Mouse (Mus musculus) CD4-positive helper T cell, adult 2 months (primary cell): ENCODE data around the gene Fgfr1op2.

Experiments
- DNase-seq: peaks from one replicate; pipeline ENCODE4 v3.0.0-alpha.2; 2012; ENCODE audit warnings: low read depth, missing footprints, low spot score

The Fgfr1op2 gene

GRCm38 (mm10) chr6:146602601-146603000 lies 25.6 kb downstream of the Fgfr1op2 start:
- no peak for DNase-seq

GRCm38 (mm10) chr6:146603651-146604050 lies 26.6 kb downstream of the Fgfr1op2 start:
- no peak for DNase-seq

DNA sequence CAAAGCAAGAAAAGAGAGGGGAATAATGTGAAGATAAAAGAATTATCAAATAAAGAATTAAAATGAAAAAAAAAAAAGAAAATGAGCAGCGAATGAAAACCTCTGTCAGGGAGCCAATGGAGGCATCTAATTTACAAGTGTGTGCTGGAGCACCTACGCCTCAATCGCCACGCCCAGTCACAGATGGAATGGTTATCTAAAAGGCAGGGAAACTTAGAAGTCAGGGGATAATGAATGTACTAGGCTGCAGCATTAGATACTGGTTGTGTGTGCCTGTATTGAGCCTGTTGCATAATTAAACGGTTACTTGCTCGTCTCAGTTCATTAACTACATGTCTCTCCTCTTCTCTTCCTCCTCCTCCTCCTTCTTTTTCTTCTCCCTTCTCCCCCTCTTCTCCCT lies 34.4 kb downstream of the Fgfr1op2 start:
- DNase-seq, result no peak

DNA sequence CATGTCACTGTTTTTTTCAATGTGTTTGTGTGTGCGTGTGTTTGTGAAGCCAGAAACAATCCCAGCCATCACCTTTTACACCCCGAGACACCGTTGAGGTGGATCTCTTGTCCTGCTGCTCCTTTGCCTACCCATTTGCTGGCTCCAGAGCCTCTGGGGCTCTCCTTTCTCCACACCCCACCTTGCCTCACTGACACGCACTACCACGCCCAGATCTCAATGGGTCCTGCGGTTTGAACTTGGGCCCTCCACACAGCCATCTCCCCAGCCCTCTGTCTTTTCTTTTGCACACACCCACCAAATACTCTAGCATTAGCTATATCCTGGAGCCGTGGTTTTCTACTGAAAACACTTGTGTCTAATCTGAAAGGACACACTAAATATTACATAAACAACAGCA lies 34.9 kb downstream of the Fgfr1op2 start:
- no peak for DNase-seq

- DNase-seq, result no peak
Observed at GRCm38 (mm10) chr6:146612736-146613135, 35.7 kb downstream of the Fgfr1op2 start.

DNA sequence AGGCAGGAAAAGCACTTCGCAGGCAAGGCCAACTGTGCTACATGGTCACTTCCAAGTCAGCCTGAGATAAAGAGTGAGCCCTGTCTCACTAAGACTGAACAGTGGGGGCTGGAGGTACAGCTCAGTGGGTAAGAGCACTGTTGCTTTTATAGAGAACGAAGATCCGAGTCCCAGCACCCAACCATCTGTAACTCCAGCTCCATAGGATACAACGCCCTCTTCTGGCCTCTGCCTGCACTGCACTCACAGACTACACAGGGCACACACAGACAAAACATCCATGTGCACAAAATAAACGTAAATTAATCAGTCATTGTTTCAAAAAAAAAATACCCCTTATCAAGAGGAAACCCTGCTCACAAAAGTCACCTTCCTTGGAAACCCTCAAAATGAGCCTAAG lies 36.9 kb downstream of the Fgfr1op2 start:
- DNase-seq, result no peak

GRCm38 (mm10) chr6:146614541-146614940 lies 37.5 kb downstream of the Fgfr1op2 start:
- DNase-seq, result no peak

DNA sequence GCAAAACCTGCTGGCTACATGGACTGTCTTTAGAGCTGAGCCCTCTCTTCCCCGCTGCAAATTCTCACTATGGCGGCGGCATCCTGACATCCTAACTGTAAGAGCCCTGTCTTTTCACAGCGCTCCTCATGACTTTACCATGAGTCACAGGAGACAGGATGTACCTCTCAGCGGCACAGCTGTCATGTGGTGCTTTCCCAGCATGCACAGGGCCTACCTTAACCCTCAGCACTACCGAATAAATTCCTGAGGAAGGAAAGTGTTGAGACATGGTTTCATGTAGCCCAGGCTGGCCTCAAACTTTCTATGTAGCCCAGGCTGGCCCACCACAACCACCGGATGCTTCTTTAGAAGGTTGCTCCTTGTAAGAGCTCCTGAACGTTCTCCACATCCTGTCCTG lies 38.9 kb downstream of the Fgfr1op2 start:
- DNase-seq, result no peak

GRCm38 (mm10) chr6:146616670-146617069 lies 39.7 kb downstream of the Fgfr1op2 start:
- DNase-seq, result no peak

GRCm38 (mm10) chr6:146628123-146628522 lies 51.1 kb downstream of the Fgfr1op2 start:
- DNase-seq, result no peak

DNA sequence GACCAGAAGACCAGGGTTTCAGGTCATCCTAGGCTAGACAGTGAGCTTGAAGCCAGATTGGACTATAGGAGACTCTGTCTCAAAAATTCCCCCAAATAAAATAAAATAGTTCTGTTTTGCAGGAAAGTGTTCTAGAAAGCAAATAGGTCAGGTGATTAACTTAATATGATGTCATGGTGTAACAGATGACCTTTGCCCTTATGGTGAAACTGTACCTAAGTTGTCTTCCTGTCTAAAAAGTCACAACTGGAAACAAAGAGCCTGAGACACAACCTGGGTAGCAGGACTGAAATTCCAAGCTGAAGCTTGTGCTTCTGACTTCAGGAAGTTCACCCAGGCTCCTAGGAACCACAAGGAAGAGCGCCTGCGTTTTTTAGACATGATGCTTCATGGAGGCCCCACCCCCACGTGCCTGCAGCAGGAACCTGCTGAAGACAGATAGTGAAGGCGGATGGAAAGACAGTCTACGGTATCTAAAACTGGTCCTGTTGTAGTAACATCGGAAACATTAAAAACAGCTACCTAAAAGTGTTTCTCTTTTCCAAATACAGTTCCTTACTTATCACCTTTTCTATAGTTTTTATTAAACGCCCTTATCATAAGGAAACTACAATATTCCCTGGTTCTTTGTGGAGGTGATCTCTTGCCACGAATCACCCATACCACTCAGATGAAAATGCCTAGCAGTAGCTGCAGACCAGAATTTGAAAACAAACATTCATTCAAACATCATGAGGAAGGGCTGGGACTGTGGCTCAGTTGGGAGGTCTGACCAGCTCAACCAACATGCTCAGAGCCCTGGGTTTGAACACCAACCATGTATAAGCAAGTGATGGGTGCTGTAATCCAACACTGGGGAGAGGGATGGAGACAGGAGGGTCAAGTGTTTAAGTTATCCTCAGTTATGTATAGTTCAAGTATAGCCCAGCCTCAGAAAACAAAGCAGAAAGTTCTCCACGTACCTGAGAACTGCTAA lies 53.1 kb downstream of the Fgfr1op2 start:
- no peak for DNase-seq

- no peak for DNase-seq
Observed at GRCm38 (mm10) chr6:146630961-146631360, 54.0 kb downstream of the Fgfr1op2 start.

- DNase-seq, result no peak
Observed at GRCm38 (mm10) chr6:146631847-146632246, 54.8 kb downstream of the Fgfr1op2 start.

- DNase-seq, result no peak
Observed at GRCm38 (mm10) chr6:146632403-146632802, 55.4 kb downstream of the Fgfr1op2 start.

GRCm38 (mm10) chr6:146633097-146633496 lies 56.1 kb downstream of the Fgfr1op2 start:
- DNase-seq, result no peak

DNA sequence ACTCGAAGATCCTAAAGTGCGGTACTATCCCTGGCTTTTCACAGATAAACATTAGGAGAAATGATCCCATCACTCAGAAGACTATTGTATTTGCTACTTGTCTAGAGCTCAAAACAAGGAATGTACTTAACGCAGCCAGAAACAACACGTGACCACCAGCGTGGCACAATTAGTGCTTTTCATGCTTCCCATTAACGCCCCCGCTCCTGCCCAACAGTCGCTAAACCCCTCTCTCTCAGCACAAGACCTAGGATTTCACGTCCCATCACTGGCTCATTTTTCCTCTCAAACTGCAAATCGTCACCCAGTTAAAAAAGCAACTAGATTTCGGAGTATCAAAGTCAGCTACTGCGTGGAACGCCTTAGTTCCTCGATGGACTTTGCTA lies 56.6 kb downstream of the Fgfr1op2 start:
- DNase-seq, result no peak

DNA sequence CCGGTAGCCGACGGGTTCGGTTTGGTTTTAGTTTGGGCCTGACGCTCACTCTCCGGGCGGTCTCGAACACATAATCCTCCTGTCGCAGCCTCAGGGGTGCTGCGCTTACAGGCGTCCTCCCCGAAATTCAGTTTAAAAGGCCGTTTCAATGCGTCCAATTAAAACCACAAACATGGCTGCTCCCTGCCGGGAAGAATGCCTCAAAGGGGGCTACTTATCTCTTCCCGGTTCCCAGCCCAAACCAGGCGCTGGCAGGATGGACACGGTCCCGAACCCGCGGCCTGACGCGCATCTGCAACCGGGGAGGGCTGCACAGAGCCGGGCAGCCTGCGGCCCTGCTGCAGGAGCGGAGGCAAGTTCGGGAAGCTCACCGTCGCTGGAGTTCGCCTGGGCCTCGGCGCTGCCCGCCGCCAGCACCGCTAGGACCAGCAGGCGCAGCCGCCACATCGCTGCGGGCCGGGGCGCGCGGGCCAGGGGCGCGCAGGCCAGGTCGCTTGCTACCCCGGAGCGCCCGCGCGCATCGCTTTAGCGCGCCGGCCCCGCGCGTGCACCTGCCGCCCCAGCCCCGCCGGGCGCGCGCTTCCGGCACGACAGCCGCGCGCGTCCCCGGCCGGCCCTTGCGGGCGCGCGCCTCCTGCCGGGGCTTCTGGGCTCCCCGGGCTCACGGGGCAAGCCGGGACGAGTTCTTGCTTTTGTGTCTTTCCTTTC lies 57.2 kb downstream of the Fgfr1op2 start:
- peak; percentile 90 for DNase-seq

DNA sequence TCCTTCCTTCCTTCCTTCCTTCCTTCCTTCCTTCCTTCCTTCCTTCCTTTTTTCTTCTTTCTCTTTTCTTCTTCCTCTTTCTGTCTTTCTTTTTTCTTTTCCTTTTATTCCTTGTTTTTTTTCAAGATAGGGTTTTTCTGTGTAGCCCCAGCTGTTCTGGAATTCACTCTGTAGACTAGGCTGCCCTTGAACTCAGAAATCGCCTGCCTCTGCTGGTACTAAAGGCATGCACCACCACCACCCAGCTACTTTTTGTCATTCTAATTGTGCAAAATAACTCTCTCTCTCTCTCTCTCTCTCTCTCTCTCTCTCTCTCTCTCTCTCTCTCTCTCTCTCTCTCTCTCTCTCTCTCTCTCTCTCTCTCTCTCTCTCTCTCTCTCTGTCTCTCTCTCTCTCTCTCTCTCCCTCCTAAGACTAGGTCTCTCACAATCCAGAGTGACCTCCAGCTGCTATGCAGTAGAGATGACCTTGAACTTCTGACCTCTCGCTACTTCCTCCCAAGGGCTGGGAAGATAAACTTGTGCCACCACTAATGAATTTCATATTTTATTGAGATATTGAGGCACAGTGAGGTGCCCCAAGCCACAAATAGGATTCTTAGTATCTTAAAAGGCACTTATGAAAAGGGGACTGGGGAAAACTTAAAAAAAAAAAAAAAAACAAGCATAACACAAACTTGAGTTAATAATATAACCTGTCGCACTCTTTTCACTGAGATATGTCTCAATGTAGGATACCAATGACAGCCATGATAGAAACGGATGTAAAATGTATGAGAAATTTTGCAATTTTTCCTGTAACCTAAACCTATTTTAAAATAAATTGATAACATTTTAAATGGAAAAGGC lies 58.0 kb downstream of the Fgfr1op2 start:
- peak; percentile 30 for DNase-seq

DNA sequence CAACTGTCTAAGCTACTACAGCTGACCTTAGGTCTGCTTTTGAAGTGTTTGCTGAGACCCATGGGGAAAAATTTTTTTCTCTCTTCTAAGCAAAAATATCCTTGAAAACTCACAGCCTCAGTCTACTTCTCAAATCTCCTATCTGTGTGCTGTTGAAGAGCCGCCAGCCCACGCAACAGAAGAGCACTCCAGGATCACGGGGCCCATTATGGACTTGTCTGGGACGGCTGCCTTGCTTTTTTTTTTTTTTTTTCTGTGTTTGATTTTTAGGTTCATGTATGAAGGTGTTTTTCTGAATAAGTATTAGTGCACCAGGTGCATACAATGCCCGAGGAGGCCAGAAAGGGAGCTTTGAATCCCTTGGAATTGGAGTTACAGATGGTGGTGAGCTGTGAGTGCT lies 59.5 kb downstream of the Fgfr1op2 start:
- DNase-seq, result no peak

GRCm38 (mm10) chr6:146640068-146640965 lies 63.3 kb downstream of the Fgfr1op2 start:
- no peak for DNase-seq

GRCm38 (mm10) chr6:146640991-146641390 lies 64.0 kb downstream of the Fgfr1op2 start:
- DNase-seq, result no peak
